In the genomic region with DNA sequence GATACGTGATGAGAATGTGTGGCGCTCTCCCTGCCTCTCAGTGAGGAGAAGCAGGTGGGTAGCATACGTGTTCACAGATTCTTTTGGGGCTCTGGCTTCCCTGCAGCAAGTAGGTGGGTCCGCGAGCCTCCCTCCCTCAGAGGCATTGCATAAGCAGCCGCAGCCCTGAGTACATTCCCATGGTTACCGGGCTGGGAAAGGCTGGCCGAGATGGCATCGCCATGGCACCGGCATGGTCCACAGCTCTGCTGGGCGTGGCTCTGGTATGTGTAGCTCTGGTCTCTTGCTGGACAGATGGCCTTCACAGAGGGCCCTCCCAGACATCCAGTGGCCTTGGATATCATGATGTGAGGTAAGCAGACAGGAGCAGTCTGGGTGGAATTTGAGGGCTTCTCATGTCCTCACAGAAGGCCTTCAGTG, we compare ENCODE assay signal across 9 mouse cellular contexts. TPM values are rescaled to one million over a fixed set of nuclear protein-coding genes. Genes with fewer than 3 reads are reported as not detected.
DNase-seq lines count a peak whose midpoint lies in the region; ATAC-seq lines count a peak whose summit lies in the region.
"Had no signal": no experiment of that assay in that cellular context is flagged by ENCODE, and none has a peak within 500 bp of the region (broad histone marks: within the 10 kb centered on the region; RNA-seq: fewer than 3 reads in every experiment).

No protein-coding gene starts in this region.

- DNase-seq in ovary, adult 18-20 months (ENCODE audit: low spot score) = peak; percentile 73
- DNase-seq in ovary, postnatal 10 days (ENCODE audit: low spot score) = no peak
- DNase-seq in cerebellum, postnatal 25 days = peak; percentile 76 to 77
- peak; percentile 35 for DNase-seq in gastrocnemius, postnatal 25 days
- DNase-seq in layer of hippocampus, postnatal 25 days (ENCODE audit: extremely low spot score in 1 of 2, low spot score in 1 of 2) = peak; percentile 49 to 66
- no peak for DNase-seq in T-cell, adult 2 months (ENCODE audit: low spot score)
- no peak for DNase-seq in thymus, postnatal 0 days (ENCODE audit: low spot score)

- no peaks in the 10 kb centered on the region for H3K36me3 ChIP-seq in midbrain, embryonic 16.5 days (ENCODE audit: control insufficient read depth, insufficient read depth, low read length)

- H3K27ac ChIP-seq in midbrain, embryonic 16.5 days (ENCODE audit: low read length) = peak overlapping the region; percentile 70

- peaks cover 16% of the 10 kb centered on the region for H3K4me1 ChIP-seq in midbrain, embryonic 16.5 days (ENCODE audit: control insufficient read depth, insufficient read depth, low read length)

- peak; percentile 66 for ATAC-seq in midbrain, embryonic 16.5 days

- no peaks in the 10 kb centered on the region for H3K9me3 ChIP-seq in midbrain, embryonic 16.5 days (replicated peaks; ENCODE audit: control insufficient read depth, low read length, poor library complexity, severe bottlenecking)

- no peaks in the 10 kb centered on the region for H3K27me3 ChIP-seq in midbrain, embryonic 16.5 days (ENCODE audit: control insufficient read depth, insufficient read depth, low read depth, low read length)

- H3K4me3 ChIP-seq in midbrain, embryonic 16.5 days (ENCODE audit: low read depth, low read length) = no peak overlapping the region

- WGBS in midbrain, embryonic 16.5 days = 44% methylated on average over 11 of the region's 11 CpGs

- no peak overlapping the region; the same call in 1 of the 2 replicates for H3K4me2 ChIP-seq in midbrain, embryonic 16.5 days (ENCODE audit: low read length)

- no peak overlapping the region for H3K9ac ChIP-seq in midbrain, embryonic 16.5 days (ENCODE audit: low read depth, low read length)

RNA-seq across cellular contexts. Expression of gene Ghrhr, which starts 20.5 kb away (rescaled TPM):
- total RNA-seq in gastrocnemius, postnatal 25 days (2021) = not detected
- total RNA-seq in layer of hippocampus, postnatal 25 days (2021) = not detected
- polyA plus RNA-seq in midbrain, embryonic 16.5 days (2015; fragmentation: Nextera tagmentation; extraction: Ambion mirVana) = not detected in 2 replicates
- 0.10 TPM in 2 replicates for polyA plus RNA-seq in thymus, postnatal 0 days (2015; fragmentation: Nextera tagmentation; extraction: Ambion mirVana)
- polyA plus RNA-seq: heart, embryonic 14.5 days had no signal

RNA-seq across cellular contexts. Expression of gene Adcyap1r1, which starts 55.1 kb away (rescaled TPM):
- 1 to 10 TPM; 1.2 to 2.8 TPM for total RNA-seq in gastrocnemius, postnatal 25 days (2021)
- total RNA-seq in layer of hippocampus, postnatal 25 days (2021) = 100 to 1,000 TPM; 138 to 142 TPM
- polyA plus RNA-seq in midbrain, embryonic 16.5 days (2015; fragmentation: Nextera tagmentation; extraction: Ambion mirVana) = 46.9 and 60.8 TPM in 2 replicates
- 0.40 and 0.44 TPM in 2 replicates for polyA plus RNA-seq in thymus, postnatal 0 days (2015; fragmentation: Nextera tagmentation; extraction: Ambion mirVana)

Comparison
In these comparisons a context has a peak if more than half of its experiments do, and no peak if none do; other contexts are left out.
1. DNase-seq: peak in ovary, adult 18-20 months (single experiment), cerebellum, postnatal 25 days (2 of 2), gastrocnemius, postnatal 25 days (single experiment) and layer of hippocampus, postnatal 25 days (2 of 2); none in ovary, postnatal 10 days (single experiment), T-cell, adult 2 months (single experiment) and thymus, postnatal 0 days (single experiment).
2. RNA of gene Adcyap1r1, which starts 55.1 kb away (total RNA-seq): 138 to 142 TPM in layer of hippocampus, postnatal 25 days; 1.2 to 2.8 TPM in gastrocnemius, postnatal 25 days; every median in the first group is over 10 times any median in the second.